Mouse (Mus musculus) kidney, embryonic 14.5 days (tissue): Measurements from ENCODE around the gene Vps13a. TPM values are rescaled to one million over a fixed set of nuclear protein-coding genes. Genes with fewer than 3 reads are reported as not detected.

Source experiments
- ATAC-seq: fragments of 200-750 bp; cut with Nextera tagmentation; 2 replicates; pipeline ENCODE4 v1.8.0; 2017; ENCODE audit warnings: moderate number of reproducible peaks, mild to moderate bottlenecking, moderate TSS enrichment, moderate library complexity; ENCODE audit not compliant: low FRiP score, low TSS enrichment
- H3K27ac ChIP-seq: fragments of 300-500 bp; sonication (generic); 2 replicates; pipeline ENCODE4 v1.5.1; 2014; ENCODE audit warnings: low read depth, mild to moderate bottlenecking, low read length, moderate library complexity, mixed read lengths
- H3K27me3 ChIP-seq: fragments of 300-500 bp; sonication (generic); 2 replicates; pipeline ENCODE4 v1.6.1; 2014; ENCODE audit warnings: mild to moderate bottlenecking, low read length; ENCODE audit not compliant: control insufficient read depth, insufficient read depth
- H3K36me3 ChIP-seq: fragments of 300-500 bp; sonication (generic); 2 replicates; pipeline ENCODE4 v1.6.1; 2014; ENCODE audit warnings: low read length, mixed read lengths; ENCODE audit not compliant: control insufficient read depth, insufficient read depth
- H3K4me1 ChIP-seq: fragments of 300-500 bp; sonication (generic); 2 replicates; pipeline ENCODE4 v1.6.1; 2014; ENCODE audit warnings: low read length, mixed read lengths; ENCODE audit not compliant: control insufficient read depth, insufficient read depth
- H3K4me2 ChIP-seq: fragments of 300-500 bp; sonication (generic); replicated peaks from 2 replicates; pipeline ENCODE4 v1.6.1; 2014; ENCODE audit warnings: low read depth, mild to moderate bottlenecking, low read length
- H3K4me3 ChIP-seq: fragments of 300-500 bp; sonication (generic); 2 replicates; pipeline ENCODE4 v1.5.1; 2014; ENCODE audit warnings: mild to moderate bottlenecking, low read length
- H3K9ac ChIP-seq: fragments of 300-500 bp; sonication (generic); 2 replicates; pipeline ENCODE4 v1.6.1; 2014; ENCODE audit warnings: low read depth, mild to moderate bottlenecking, low read length, moderate library complexity
- H3K9me3 ChIP-seq: fragments of 300-500 bp; sonication (generic); 2 replicates; pipeline ENCODE4 v1.6.1; 2016; ENCODE audit warnings: low read length; ENCODE audit not compliant: control insufficient read depth
- WGBS: fragments of 180-500 bp; shearing (Covaris S2); extraction: QIAGEN DNeasy Blood & Tissue Kit; methylation state at CpG from one replicate; pipeline ENCODE4 v1.1.7; 2014; 5-methylcytosine and 5-hydroxymethylcytosine counted together
- polyA plus RNA-seq: library from polyadenylated mRNA; unstranded; fragments of >200 nt; fragmentation: Nextera tagmentation; extraction: Ambion mirVana; gene quantifications from 2 replicates; pipeline ENCODE4 v1.2.1, GENCODE M21; 2014

Vps13a gene
- polyA plus RNA-seq, 1 experiment from 2014 or later = 13.3 TPM

- no peak overlapping the region for H3K27ac ChIP-seq
- no peaks in the 10 kb centered on the region for H3K36me3 ChIP-seq
- no peaks in the 10 kb centered on the region for H3K27me3 ChIP-seq
- H3K4me3 ChIP-seq = no peak overlapping the region
- ATAC-seq = no peak
- H3K9me3 ChIP-seq = no peaks in the 10 kb centered on the region
- no peak overlapping the region for H3K4me2 ChIP-seq
- H3K9ac ChIP-seq = no peak overlapping the region
- no peaks in the 10 kb centered on the region for H3K4me1 ChIP-seq
- 91% methylated on average over 4 of the region's 4 CpGs for WGBS
Measured at GRCm38 (mm10) chr19:16736854-16737253, 43.9 kb downstream of the Vps13a start.

DNA sequence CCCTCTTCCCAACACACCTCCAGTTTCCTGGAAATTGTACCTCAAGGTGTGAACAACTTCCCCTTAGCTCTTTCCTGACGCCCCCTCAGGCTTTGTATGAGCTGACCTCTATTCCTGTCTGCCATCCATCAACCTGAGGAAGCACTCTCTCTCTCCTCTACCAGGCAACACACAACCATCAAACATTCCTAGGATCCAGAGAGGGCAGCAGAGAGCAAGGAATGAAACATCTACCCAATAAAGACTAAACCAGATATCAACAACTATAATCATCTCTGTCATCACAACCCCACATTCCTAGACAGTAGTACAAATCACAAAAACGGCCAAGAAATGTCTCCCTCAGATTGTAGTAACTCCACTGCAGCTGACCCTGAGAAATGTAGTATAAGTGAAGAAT, 52.0 kb downstream of the Vps13a start:
- Histone ChIP-seq H3K4me2 (no peak overlapping the region), H3K4me1 (no peaks in the 10 kb centered on the region), H3K9ac (no peak overlapping the region), H3K27me3 (no peaks in the 10 kb centered on the region), H3K36me3 (no peaks in the 10 kb centered on the region), H3K9me3 (no peaks in the 10 kb centered on the region), H3K4me3 (no peak overlapping the region), H3K27ac (no peak overlapping the region)
- ATAC-seq = no peak
- 44% methylated on average over 2 of the region's 2 CpGs for WGBS

GRCm38 (mm10) chr19:16715249-16715648, 65.5 kb downstream of the Vps13a start:
- no peak overlapping the region for H3K4me3 ChIP-seq
- no peak overlapping the region for H3K9ac ChIP-seq
- H3K27ac ChIP-seq = no peak overlapping the region
- H3K9me3 ChIP-seq = no peaks in the 10 kb centered on the region
- WGBS = 94% methylated on average over 3 of the region's 3 CpGs
- ATAC-seq = no peak
- no peaks in the 10 kb centered on the region for H3K4me1 ChIP-seq
- H3K4me2 ChIP-seq = no peak overlapping the region
- no peaks in the 10 kb centered on the region for H3K36me3 ChIP-seq
- H3K27me3 ChIP-seq = no peaks in the 10 kb centered on the region

- H3K27me3 ChIP-seq = no peaks in the 10 kb centered on the region
- no peak overlapping the region for H3K9ac ChIP-seq
- H3K9me3 ChIP-seq = no peaks in the 10 kb centered on the region
- no peak overlapping the region for H3K4me3 ChIP-seq
- no peak overlapping the region for H3K4me2 ChIP-seq
- H3K27ac ChIP-seq = no peak overlapping the region
- no peak for ATAC-seq
- H3K4me1 ChIP-seq = no peaks in the 10 kb centered on the region
- 90% methylated on average over 1 of the region's 1 CpGs for WGBS
- no peaks in the 10 kb centered on the region for H3K36me3 ChIP-seq
Measured at GRCm38 (mm10) chr19:16701790-16702189, 78.9 kb downstream of the Vps13a start.

- 92% methylated on average over 4 of the region's 4 CpGs for WGBS
- Histone ChIP-seq H3K27ac (no peak overlapping the region), H3K9ac (no peak overlapping the region), H3K4me3 (no peak overlapping the region), H3K4me2 (no peak overlapping the region), H3K4me1 (no peaks in the 10 kb centered on the region), H3K27me3 (no peaks in the 10 kb centered on the region), H3K36me3 (no peaks in the 10 kb centered on the region), H3K9me3 (no peaks in the 10 kb centered on the region)
- ATAC-seq = no peak
Measured at GRCm38 (mm10) chr19:16684922-16685321, 95.8 kb downstream of the Vps13a start.

- Histone ChIP-seq H3K9me3 (no peaks in the 10 kb centered on the region), H3K9ac (no peak overlapping the region), H3K4me2 (no peak overlapping the region), H3K27ac (no peak overlapping the region), H3K4me1 (no peaks in the 10 kb centered on the region), H3K36me3 (no peaks in the 10 kb centered on the region), H3K4me3 (no peak overlapping the region), H3K27me3 (no peaks in the 10 kb centered on the region)
- no peak for ATAC-seq
- 82% methylated on average over 2 of the region's 2 CpGs for WGBS
Measured at GRCm38 (mm10) chr19:16684210-16684609, 96.5 kb downstream of the Vps13a start.

- Histone ChIP-seq H3K9ac (no peak overlapping the region), H3K27me3 (no peaks in the 10 kb centered on the region), H3K9me3 (no peaks in the 10 kb centered on the region), H3K4me3 (no peak overlapping the region), H3K4me1 (no peaks in the 10 kb centered on the region), H3K36me3 (no peaks in the 10 kb centered on the region), H3K4me2 (no peak overlapping the region), H3K27ac (no peak overlapping the region)
- 24% methylated on average over 14 of the region's 14 CpGs for WGBS
- no peak for ATAC-seq
Measured at GRCm38 (mm10) chr19:16625610-16626395, 154.9 kb downstream of the Vps13a start.

DNA sequence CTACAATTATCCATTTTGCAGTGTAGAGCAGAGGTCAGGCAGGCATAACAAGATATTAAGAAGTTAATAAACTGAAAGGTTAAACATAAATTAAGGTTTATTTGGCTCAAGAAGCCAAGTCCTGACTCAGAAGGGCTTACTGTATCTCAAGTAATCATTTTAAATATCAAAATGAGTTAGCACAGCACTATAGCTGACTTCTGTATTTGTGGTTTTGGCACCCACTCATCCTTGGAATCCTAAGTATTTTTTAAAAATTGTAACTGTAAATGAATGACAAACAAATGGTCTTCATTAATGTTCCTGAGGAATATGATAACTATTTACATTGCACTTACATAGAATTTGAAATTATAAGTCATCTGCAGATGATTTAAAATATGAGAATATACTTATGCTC, 155.7 kb downstream of the Vps13a start:
- Histone ChIP-seq H3K27ac (no peak overlapping the region), H3K4me3 (no peak overlapping the region), H3K36me3 (no peaks in the 10 kb centered on the region), H3K9me3 (no peaks in the 10 kb centered on the region), H3K4me1 (no peaks in the 10 kb centered on the region), H3K27me3 (no peaks in the 10 kb centered on the region), H3K4me2 (no peak overlapping the region), H3K9ac (no peak overlapping the region)
- no peak for ATAC-seq

GRCm38 (mm10) chr19:16623154-16623553, 157.6 kb downstream of the Vps13a start:
- WGBS = 82% methylated on average over 4 of the region's 4 CpGs
- Histone ChIP-seq H3K9ac (no peak overlapping the region), H3K9me3 (no peaks in the 10 kb centered on the region), H3K36me3 (no peaks in the 10 kb centered on the region), H3K27me3 (no peaks in the 10 kb centered on the region), H3K4me3 (no peak overlapping the region), H3K4me1 (no peaks in the 10 kb centered on the region), H3K4me2 (no peak overlapping the region), H3K27ac (no peak overlapping the region)
- no peak for ATAC-seq
